Mouse (Mus musculus) lung, postnatal 25 days (tissue): ENCODE measurements around the gene Atp5b.
A peak's percentile ranks its signal among the peaks of the same experiment; 100 is the strongest.
"Not testable (repeated sequence)": the region's sequence is repeated elsewhere in the genome, so short reads cannot be mapped to it uniquely, and the experiment has no call there.

Experiments
- DNase-seq: peaks from one replicate; pipeline ENCODE4 v3.0.0; 2022; ENCODE audit warnings: low spot score

Atp5b gene

DNA sequence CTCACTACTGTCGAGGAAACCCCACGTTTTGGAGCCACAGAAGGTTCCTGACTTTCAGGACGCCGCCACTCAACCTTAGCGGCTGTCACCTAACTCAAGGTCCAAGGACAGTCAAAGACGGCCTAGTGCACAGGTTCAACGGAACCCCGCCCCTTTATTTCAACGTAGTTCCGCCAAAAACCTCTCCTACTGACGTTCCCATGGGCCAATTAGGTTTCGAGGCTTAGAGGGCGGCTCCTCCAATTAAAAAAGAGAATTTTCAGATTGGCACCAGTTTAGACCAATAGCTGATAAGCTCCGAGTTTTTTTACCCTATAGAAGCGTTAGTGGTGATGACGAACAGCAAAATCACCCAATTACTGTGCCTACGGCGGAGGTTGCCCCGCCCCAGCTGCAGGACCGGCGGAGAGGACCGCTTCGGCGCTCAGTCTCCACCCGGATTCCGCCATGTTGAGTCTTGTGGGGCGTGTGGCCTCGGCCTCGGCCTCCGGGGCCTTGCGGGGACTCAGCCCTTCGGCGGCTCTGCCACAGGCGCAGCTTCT is at the start of gene Atp5b:
Gene Atp5b, plus strand, starts transcription at position 394 of the 542 bp plus-strand sequence.
- DNase-seq: peak; percentile 100

DNA sequence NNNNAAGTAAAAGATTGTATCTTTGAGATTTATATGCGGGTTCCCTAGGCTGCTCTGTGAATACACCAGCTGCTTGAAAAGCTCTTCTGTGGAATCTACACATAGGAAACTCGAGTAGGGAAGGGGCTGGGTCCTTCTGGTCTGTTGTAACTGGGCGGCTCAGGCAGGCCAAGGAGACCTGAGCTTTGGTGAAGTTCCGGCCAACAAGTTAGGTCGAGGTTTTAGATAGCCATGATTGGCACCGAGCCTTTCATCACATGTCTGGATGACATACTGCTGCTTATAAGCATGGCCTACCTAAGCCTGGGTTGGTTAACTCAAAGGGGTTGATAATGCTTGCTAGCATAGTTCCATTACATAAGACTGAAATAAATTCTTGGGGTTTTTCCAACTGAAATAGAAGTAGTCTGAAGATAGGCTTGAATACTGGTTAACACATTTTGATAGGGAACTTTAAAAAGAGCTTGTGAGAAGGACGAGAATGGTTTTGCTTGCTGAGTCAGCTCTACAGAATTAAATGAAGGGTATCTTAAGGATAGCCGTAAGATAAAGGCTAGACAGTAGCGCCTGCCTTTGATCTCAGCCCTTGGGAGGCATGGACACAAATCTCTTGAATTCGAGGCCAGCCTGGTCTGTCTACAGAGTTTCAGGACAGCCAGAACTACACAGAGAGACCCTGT is 46.2 kb upstream of the Atp5b start:
- peak; percentile 61 for DNase-seq

DNA sequence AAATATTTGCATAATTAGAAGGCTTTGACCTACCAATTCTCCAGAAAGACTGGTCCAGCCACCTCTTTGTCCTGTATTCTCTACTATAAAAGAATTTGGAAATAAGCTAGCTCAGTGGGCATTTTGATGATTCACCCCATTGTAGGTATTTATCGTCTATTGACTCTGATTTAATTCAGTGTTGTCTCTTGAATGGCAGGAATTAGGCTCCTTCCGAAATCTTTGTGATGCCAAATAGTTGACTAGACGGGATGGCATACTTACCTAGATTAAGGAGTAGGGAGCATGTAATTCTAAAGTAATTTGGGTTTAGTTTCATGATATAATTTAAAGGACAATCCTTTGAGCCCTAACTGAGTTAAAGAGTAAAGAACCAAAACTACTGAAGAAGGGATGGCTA is 45.2 kb upstream of the Atp5b start:
- no peak for DNase-seq

DNA sequence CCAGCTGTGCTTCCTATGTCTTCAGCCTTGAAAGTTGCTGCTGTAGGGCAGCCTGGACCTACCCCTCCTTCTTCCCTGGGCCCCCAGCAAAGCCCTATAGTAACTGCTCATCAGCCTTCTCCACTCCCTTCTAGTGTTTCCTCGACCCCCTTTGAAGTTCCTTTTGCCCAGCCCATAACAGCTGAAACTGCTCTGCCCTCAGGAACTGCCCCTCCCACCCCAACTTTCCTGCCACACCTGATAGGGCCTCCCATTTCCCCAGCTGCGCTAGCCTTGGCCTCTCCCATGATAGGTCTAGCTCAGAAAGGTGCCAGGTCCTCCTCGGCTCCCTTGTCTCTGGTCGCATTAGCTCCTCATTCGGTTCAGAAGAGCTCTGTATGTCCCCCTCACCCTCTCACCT is 43.9 kb upstream of the Atp5b start:
- no peak for DNase-seq

DNA sequence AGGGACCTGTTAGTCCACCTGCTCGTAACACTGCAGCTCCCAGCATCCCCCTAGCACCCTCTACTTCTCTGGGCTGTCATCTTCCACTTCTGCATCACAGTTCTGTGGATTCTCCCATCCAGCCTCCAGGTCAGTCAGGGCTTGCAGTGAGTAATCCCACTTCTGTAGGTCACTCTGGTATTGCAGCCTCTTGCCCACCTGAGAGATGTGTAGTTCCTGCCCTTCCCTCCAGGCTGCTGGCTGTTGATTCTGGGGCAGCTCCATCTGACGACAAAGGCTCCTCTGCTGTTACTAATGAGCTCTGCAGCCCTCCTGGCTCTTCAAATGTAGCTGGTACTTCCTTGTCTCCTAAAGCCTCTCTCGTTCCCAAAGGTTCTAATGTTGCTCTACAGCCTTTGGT is 43.2 kb upstream of the Atp5b start:
- no peak for DNase-seq

DNA sequence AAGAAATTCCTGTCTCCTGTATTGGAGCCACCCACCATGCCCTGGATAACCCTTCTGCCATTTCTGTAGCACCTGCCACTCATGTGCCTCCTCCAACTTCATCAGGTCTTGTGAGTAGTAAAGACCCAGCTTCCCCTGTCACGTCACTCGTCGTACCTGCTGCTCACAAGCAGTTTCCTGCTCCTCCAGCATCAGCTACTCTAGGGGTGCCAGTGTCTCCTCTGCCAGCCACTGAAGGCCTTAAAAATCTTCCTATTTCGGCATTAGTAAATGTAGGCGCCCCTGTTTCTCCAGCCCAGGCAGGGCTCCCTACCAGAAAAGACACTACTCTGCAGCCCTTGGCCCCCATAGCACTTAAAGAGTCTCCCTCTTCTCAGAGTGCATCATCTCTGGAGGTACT is 42.8 kb upstream of the Atp5b start:
- DNase-seq: no peak

DNA sequence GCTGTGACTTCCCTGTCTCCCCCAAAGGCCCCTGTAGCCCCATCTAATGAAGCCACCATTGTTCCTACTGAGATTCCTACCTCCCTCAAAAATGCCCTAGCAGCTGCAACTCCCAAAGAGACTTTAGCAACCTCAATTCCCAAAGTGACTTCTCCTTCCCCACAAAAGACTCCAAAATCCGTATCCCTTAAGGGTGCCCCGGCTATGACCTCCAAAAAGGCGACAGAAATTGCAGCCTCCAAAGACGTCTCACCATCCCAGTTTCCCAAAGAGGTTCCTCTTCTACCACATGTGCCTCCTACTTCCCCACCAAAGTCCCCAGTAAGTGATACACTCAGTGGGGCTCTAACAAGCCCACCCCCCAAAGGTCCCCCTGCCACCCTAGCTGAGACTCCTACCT is 41.4 kb upstream of the Atp5b start:
- no peak for DNase-seq

DNA sequence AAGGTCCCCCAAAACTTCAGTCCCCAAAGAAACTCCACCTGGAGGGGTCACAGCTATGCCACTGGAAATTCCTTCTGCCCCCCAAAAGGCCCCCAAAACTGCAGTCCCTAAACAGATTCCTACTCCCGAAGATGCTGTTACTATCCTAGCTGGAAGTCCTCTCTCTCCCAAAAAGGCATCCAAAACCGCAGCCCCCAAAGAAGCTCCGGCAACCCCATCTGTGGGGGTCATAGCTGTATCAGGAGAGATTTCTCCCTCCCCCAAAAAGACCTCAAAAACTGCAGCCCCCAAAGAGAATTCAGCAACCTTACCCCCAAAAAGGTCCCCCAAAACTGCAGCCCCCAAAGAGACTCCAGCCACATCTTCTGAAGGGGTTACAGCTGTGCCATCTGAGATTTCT is 40.6 kb upstream of the Atp5b start:
- no peak for DNase-seq

DNA sequence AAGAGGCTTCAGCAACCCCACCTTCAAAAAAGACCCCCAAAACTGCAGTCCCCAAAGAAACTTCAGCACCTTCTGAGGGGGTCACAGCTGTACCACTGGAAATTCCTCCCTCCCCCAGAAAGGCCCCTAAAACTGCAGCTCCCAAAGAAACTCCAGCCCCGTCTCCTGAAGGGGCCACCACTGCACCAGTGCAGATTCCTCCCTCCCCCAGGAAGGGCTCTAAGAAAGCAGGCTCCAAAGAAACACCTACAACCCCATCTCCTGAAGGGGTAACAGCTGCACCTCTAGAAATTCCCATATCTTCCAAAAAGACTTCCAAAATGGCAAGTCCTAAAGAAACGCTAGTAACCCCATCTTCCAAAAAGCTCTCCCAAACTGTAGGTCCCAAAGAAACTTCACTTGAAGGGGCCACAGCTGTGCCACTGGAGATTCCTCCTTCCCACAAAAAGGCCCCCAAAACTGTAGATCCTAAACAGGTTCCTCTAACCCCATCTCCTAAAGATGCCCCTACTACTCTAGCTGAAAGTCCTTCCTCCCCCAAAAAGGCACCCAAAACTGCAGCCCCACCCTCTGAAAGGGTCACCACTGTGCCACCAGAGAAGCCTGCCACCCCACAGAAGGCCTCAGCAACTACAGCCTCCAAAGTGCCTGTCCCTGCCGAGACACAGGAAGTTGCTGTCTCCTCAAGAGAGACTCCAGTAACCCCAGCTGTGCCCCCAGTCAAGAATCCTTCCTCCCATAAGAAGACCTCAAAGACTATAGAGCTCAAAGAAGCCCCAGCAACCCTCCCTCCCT is 39.8 kb upstream of the Atp5b start:
- no peak for DNase-seq

DNA sequence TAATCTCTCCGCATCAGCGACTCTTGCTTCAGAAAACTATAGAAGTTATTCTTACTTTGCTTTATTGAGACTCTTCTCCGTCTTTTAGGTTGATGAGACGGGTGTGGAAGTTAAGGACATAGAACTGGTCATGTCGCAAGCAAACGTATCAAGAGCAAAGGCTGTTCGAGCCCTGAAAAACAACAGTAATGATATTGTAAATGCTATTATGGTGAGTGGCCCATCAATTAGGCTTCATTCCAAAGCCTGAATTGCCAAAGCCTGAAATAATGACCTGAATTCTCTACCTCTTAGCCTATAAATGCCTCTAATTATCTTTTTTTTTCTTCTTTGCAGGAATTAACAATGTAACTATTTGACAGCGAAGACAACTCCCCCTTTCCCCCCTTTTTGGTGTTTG is 34.9 kb upstream of the Atp5b start:
- DNase-seq: no peak

DNA sequence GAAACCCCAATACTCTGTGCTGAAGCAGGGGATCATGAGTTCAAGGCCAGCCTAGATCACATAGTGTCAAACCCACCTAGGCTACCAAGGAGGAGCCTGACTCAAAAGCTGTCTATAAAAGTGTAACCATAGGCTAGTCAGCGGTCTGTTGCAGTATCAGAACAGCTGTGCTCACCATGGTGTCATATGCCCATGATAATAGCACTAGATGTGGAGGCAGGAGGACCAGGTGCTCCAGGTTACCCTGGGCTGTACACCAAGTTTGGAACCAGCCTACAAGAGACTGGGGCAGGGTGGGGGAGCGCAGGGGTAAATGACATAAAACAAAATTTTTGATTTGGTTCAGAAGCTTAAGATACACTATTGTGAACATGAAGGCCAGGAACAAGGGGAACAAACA is 33.3 kb upstream of the Atp5b start:
- no peak for DNase-seq

DNA sequence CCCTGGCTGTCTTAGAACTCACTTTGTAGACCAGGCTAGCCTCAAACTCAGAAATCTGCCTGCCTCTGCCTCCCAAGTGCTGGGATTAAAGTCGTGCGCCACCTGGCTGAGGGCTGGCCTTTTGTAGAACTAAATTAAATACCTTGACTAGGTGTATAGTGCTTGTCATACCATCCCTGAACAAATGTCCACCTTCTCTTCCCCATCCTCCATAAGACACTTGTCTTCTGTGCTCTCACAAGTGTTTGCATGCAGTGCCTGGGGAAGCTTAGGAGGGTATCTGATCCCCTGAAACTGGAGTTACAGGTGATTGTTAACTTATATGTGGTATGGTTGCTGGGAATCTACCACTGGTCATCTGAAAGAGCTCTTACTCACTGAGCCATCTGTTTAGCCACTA is 32.7 kb upstream of the Atp5b start:
- no peak for DNase-seq

DNA sequence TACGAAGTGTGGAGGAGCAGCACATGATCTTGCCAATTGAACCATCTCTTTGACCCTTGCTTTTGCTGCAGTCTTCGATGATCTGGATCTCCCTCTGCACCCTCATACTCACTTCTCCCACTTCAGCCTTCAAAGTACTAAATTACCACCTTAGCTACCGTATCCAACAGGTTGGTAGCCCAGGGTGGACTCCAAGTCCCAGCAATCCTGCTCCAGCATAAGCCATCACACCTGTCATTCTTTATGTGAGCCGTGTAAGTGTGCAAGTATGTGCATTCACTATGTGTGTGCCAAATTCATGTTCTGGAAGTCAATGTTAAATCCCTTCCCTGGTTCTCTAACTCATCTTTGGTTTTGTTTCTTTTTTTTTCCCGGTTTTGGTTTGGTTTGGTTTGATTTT is 31.5 kb upstream of the Atp5b start:
- no peak for DNase-seq

DNA sequence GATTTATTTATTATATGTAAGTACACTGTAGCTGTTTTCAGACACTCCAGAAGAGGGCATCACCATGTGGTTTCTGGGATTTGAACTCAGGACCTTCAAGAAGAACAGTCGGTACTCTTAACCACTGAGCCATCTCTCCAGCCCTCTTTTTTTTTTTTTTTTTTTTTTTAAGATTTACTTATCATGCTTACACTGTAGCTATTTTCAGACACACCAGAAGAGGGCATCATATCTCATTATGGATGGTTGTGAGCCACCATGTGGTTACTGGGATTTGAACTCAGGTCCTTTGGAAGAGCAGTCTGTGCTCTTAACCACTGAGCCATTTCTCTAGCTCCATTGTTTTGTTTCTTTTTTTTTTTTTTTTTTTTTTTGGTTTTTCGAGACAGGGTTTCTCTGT is 30.9 kb upstream of the Atp5b start:
- DNase-seq: not testable (repeated sequence)

DNA sequence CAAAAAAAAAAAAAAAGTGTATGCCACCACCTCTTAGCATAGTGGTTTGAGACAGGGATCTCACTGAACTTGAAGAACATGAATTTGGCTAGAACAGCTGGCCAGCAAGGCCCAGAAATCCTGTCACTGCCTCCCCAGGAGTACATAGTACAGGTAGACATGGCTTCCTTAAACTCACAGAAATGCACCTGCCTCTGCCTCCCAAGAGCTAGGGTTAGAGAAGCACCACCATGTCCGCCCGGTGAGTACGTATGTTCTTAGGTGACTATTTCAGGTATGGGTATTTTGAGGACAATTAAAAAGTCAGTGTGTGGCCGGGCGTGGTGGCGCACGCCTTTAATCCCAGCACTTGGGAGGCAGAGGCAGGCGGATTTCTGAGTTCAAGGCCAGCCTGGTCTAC is 30.1 kb upstream of the Atp5b start:
- no peak for DNase-seq

DNA sequence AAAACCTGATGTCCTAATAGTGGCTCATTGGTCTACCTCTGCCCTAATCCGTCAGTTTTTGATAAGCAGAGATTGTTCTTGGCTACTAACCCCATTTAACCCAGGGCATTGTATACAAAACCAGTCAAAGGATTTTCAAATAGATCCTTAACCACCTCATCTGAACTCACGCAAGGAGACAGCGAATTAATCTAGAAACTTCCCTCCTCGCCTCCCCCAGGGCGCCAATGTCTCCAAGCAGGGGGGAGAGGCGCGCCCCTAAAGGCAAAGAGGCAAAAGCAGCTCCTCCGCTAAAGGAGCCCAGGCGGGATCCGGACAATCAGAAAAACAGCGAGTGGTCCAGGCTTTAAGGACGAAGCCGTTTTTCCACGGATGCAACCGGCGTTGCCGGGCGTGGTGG is 24.9 kb upstream of the Atp5b start:
- DNase-seq: no peak

DNA sequence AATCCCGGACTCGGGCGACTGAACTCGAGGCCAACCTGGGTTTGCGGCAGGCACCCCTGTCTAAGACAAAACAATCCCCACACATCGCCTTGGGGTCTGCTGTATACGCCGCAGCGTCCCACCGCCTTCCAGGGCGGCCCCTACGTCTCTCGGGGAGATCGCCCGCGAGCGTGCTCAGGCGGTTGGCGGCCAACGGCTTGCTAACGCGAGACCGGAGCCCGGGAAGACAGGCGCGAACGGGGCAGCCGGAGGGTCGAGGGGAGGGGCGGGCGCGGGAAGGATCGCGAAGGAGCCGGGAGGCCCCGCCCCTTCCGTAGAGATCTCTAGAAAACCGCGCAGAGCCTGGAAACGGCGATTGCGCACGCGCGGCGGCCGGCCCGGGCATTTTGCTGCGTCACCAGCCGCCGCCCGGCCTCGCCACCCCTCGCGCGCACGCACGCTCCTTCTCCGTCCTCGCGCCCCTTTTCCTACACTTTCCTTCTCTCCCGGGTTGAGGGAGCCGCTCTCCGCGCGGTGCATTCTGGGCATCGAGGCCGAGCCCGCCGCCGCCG is 24.4 kb upstream of the Atp5b start, which contains the start of gene Ptges3:
Gene Ptges3, plus strand, starts transcription at position 354 of the 551 bp plus-strand sequence.
- DNase-seq: peak; percentile 96

DNA sequence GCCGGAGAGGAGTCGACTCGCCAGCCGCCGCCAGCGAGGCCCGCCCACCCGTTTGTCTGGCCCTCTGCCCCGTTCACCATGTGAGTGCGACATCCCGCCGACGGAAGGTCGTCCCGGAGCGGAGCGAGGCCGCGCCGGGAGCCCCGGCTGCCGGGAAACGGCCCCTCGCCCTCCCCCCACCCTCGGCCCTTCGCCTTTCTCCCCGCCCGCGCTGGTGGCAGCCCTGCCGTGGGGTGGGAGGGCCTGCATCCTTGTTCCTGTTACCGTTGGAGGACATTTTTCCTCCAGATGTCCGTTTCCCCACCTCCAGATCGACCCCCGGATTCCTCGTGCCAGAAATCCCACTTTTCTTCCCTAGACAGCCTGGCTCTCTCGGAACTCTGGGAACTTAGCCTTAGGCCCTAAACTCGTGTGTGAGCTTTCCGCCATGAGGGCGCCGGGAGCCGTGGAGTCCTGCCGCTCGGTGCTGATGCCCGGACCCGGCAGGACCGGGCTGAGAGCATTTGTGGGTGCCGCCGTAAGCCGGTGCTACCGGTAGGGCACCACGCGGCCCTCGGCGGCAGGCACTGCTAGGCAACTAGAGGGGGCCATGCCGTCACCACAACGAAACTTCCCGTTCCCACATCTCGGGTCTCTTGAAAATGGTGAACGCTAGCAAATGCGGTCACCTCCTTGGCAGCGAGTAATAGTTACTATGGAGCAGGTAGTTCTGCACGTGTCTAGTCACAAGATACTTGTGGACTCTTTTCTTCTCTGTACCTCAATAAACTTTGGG is 23.7 kb upstream of the Atp5b start:
- DNase-seq: peak; percentile 69

DNA sequence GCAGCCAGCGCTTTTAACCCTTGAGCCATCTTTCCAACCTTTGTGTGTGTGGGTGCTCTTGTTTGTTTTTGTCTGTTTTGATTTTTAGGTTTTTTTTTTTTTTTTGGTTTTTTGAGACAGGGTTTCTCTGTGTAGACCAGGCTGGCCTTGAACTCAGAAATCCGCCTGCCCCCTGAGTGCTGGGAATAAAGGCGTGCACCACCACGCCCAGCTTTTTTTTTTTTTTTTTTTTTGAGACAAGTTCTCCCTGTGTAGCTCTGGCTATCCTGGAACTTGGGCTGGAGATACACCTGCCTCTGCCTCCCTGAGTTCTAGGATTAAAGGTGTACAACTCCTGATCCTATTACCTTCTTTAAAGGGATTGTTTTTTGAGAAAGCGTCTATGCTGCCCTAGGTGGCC is 22.0 kb upstream of the Atp5b start:
- no peak for DNase-seq

DNA sequence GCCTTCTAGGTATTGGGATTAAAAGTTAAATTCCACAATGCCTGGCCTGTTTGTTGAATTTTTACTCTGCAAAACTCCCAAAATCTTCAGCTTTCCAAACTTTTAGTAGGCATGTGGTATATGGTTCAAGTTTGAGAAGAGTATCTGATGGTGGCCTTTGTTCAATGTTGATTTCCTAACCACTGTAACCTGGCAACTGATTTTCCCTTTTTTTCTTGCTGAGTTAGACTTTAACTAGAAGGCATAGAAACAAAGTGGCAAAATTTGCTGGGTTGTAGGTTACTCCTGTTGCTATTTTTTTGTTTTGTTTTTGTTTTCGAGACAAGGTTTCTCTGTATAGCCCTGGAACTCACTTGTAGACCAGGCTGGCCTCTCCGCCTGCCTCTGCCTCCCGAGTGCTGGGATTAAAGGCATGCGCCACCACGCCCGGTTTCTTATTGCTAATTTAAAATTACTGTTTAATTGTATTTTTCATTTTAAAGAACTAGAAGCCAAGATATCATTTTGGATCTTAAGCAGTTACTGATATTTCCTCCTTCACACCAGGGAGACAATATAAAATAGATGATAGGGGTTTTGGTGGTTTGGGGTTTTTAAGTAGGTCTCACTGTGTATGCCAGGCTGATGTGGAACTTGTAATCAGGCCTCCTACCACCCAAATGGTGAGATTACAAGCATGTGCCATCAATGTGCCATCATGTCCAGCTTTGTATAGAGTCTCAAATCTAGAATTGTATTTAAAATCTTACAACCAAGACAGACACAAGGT is 20.7 kb upstream of the Atp5b start:
- DNase-seq: no peak

DNA sequence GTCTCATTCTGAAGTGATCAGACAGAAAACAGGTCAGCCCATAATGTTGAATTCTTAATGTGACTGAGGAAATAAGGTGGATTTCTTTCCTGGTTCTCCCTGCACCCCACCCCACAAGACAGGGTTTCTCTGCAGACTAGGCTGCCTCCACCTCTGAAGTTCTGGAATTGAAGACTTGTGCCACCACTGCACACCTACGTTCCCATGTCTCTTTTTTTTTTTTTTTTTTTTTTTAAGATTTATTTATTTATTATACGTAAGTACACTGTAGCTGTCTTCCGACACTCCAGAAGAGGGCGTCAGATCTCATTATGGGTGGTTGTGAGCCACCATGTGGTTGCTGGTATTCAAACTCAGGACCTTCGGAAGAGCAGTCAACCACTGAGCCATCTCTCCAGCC is 17.0 kb upstream of the Atp5b start:
- DNase-seq: no peak

DNA sequence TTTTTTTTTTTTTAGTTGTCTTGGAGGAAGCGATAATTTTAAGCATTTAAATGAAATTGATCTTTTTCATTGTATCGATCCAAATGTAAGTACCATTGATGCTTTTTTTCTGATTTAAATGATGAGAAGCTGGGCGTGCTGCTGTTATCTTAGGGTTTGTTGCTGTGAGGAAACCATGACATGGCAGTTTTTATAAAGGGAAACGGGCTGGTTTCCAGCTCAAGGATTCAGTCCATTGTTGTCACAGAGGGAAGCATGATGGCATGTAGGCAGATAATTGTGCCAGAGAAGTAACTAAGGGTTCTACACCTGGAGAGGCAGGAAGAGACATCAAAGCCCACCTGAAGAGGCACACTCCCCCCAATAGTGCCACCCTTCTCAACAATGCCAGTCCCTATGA is 13.9 kb upstream of the Atp5b start:
- no peak for DNase-seq
